Mouse (Mus musculus) activated CD4-positive, CD25-positive, alpha-beta regulatory T cell, adult 4 months (primary cell): ENCODE data around the gene Gm7971. TPM values are rescaled to one million over a fixed set of nuclear protein-coding genes. Genes with fewer than 3 reads are reported as not detected.
"Not testable (repeated sequence)": the region's sequence is repeated elsewhere in the genome, so short reads cannot be mapped to it uniquely, and the experiment has no call there.

ENCODE experiments used
- ATAC-seq: one replicate; pipeline ENCODE4 v1.8.0; 2017
- polyA plus RNA-seq, 2 experiments: library from polyadenylated mRNA; unstranded; fragments of 100-300 nt; shearing (Covaris generic); gene quantifications; one replicate each; pipeline ENCODE4 v1.2.1; 2017

The Gm7971 gene
- not detected for polyA plus RNA-seq

DNA sequence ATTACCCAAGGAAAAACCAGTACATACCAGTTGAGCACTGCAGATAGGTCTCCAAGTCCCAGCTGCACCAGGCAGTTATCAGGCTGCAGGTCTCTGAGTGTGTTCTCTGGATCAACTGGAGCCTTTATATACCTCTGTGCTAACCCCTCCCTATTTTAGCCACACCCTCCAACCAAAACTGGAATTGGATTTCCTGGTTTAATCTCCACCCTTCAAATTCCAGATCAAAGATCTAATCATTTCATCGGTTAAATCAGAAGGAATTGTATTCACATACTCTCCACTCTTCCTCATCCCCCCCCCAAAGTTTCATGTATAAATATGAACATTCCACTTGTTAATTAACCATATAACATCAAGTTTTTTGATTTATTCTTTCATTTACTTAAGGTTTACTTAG lies at the start of gene Gm7971:
Gene Gm7971, minus strand, starts transcription at position 101 of the 400 bp plus-strand sequence.
- not testable (repeated sequence) for ATAC-seq

Other genes starting within 250 kb of the Gm7971 start
- gene D5Ertd577e, start 138.1 kb downstream of the Gm7971 start, polyA plus RNA-seq = not detected
- gene Gm3286, start 84.1 kb downstream of the Gm7971 start, polyA plus RNA-seq = not detected
- gene Gm7978, start 141.3 kb upstream of the Gm7971 start, polyA plus RNA-seq = not detected
- gene Gm7982, start 147.1 kb upstream of the Gm7971 start, polyA plus RNA-seq = not detected
- not detected for gene E330014E10Rik, start 181.1 kb upstream of the Gm7971 start, polyA plus RNA-seq